Mouse (Mus musculus) lung, postnatal 14 days (tissue): ENCODE data around the gene Axdnd1.
A peak's percentile ranks its signal among the peaks of the same experiment; 100 is the strongest.
"Not testable (repeated sequence)": the region's sequence is repeated elsewhere in the genome, so short reads cannot be mapped to it uniquely, and the experiment has no call there.

Experiments used
- DNase-seq: peaks from one replicate; pipeline ENCODE4 v3.0.0; 2021

The Axdnd1 gene

DNA sequence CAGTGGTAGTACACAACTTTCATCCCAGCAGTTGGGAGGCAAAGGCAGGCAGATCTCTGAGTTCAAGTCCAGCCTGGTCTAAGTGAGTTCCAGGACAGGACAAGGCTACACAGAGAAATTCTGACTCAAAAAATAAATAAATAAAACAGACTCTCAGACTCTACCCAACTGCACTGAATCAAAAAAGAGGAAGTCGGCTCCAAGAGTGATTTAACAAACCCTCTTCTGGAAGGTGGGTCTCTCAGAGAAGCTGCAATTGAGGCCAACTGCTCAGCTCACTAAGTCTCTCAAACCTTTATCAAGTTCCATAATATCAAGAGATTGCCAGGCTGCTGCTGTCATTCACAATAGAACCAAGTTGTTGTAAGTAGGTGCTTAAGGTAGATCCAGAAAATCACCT, 112.4 kb downstream of the Axdnd1 start:
- DNase-seq: no peak

DNA sequence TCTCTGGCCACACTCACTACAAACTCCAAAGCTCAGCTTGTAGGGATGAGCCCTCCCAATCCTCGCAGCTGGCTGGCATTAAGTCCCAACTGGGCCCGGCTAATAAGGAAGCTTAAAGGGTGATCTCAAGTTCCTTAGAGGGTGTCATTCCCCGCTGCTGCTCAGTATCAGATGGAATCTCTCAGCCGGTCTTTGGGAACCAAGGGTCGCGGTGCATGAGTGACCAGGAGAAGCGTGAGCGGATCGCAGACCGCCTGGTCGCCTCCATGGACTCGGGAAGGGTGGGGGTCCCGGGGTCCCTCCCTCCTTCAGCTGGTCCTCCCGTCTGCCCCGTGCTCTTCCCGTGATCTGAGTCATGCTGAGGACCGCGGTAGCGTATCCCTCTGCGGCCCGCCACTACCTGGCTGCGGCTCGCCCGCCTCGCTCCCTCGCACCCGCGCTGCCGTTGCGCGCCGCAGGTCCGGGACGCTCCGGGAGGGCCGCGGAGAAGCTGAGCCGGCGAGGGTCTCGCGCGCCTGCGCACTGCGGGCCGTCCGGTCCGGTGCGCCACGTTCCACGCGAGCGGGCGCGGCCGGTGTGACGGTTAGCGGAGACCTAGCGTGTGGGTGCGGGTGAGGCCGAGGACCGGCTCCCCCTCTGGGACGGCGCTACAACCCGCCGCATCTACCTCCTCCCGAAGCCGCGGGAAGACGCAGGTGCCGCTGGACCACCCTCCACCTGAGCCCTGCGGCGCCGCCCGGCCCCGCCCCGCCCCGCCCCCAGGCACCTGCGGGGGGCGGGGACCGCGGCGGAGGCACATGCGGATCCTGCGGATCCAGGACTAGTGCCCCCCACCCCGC, 117.8 kb downstream of the Axdnd1 start, which contains the start of gene Tdrd5:
Tdrd5 (minus strand) TSS at position 754 of the 839 bp plus-strand sequence.
- DNase-seq: peak; percentile 16

DNA sequence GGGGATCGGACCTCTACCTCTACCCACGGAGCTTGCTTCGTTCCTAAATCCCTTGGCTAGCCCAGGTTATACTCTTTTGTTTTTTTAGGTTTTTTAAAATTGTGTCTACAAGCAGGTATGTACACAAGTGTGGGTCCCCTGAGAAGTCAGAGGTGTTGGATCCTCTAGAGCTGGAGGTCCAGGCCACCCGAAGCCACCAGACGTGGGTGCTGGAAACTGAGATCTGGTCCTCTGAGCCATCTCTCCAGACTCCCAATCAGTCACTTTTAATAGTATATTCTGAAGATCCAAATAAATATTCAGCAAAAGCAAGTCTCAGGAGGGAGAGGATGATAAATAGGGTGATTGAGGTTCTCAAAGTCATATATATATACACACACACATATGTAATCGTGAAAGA, 130.9 kb downstream of the Axdnd1 start:
- DNase-seq: no peak

DNA sequence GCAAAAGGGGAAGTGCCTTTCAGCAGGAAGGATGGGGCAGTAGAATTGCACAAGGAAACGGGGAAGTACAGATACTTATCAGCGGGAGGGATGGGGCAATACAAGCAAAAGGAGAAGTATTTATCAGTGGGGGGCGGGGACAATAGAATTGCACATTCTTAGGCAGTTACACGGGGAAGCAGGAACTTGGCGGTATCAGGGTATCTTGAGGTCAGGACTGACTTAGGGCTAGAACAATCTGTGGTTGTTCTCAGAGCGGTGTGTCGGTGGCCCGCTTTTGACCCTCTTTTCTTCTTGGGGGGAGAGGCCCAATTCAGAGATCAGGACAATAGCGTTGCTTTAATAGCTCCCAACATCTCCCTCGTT, 131.8 kb downstream of the Axdnd1 start:
- not testable (repeated sequence) for DNase-seq

DNA sequence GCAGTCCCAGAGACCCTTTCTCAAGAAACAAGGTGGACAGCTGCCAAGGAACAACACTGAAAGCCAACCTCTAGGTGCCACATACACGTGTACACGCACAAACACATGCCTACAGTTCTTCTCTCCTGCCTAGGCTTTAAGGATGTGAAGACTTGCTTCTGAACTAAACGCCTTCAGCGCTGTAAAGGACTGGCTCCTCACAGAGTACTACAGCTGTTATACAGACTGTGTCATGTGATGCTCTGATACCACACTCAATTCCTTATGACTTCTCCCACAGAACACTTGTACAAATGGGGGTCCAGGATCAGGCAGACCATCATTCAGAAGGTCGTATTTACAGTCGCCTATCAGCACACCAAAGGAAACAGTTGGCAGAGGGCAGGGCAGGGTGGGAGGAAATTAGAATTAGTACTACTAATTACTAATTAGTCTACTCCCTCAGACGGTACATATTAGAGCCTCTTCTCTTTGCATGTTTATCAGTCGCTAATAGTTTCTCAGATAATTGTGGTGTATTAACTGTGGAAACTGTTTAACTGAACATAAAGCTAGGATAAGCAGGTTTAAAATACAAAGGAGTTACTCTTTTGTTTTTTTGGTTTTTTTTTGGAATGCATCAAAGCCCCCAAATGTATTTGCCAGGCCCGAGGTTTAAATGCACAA, 132.3 kb downstream of the Axdnd1 start:
- no peak for DNase-seq

DNA sequence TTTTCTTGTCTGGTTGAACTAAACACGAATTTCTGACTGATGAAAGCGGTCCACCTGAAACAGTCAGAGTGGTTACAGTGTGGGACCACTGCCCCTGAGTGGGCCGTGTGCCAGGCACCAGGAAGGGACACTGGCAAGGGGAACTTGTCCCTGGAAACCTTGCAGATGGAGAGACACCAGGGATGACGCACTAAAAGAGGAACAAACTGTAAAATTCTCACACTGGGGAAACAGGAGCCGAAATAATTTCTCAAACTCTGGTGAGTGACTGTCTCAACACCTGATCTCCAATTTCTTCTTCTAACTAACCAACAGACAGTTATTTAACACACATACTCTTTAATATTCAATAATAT, 135.4 kb downstream of the Axdnd1 start:
- DNase-seq: no peak

DNA sequence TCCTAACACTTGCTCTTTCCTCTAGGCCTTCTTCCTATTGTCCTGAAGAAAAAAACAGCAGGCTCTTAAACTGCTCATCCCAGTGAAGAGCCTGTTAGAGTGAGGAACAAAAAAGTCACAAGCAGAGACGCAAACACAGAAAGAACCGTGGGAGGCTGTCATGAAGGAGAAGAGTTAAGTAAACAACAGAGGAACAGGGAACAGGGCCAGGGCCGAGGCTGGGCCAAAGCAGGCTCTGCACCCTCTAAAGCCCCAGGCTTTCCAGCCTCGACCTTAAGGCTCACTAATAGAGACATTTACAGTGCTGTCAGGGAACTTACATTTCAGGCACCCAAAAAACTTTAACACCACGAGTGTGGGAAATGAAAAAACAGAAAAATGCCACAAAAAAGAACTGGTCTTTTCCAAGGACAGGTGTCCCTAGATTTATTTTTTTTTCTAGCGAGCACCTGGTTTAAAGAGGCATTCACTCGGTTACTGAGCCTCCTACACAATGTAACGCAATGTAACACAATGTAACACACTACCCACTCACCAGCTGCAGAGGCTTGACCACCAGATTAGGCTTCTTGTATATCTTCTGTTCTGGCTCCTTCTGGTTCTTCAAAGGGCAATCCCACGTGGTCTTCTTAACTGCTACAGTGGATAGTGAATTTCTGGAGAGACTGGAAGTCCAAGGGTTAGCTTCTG, 136.0 kb downstream of the Axdnd1 start:
- DNase-seq: peak; percentile 8

DNA sequence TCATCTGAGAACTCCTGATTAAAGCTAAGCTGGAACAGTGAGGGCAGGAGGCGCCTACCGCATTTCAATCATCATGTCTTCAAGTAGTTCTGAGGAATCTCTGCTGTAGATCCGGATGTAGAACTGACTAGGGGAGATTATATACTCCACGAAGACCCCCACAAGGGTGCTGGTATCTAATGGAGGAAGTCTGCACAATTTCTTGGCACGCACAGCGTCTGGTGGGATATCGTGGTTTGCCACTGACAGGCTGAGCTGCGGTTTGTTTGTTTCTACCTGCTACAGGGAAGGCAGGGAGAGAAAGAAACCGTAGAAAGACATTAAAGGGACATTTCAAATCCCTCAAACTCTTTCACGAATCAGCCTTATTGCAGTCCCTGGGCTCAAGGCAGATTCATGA, 136.8 kb downstream of the Axdnd1 start:
- DNase-seq: no peak

DNA sequence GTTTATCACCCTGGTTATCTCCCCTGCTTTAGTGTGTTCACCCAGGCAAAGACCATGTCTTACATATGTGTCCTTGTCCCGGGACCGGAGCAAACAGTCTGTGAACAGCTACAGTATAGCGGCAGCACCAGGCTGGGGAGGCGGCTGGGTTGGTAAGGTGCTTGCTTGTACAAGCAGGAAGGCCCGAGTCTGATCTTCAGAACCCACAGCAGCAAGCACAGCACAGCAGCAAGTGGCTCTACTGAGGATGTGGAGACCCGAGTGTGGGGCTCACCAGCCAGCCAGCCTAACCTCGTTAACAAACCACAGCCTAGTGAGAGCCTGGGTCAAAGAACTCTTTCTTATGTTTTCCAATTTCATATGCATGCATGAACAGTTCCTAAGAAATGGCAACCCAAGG, 140.8 kb downstream of the Axdnd1 start:
- no peak for DNase-seq

DNA sequence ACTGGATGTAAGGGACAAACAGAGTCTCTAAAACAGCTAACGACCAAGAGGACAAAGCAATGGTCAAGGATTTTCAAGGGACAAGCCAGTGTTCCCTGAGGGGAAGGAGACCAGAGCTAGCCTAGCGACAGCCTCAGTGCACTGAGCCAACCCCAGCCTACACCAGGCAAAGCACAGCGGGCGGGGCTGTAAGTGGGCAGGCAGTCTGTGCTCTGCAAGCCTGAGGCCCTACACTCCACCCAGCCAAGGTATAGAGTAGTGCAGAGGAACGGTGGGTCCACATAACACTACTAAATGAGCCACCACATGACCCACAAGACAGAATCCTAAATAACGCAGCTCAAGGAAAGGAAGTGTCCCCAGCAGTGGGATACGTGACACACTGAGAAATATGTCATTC, 147.3 kb downstream of the Axdnd1 start:
- DNase-seq: no peak
